Mouse (Mus musculus): ENCODE measurements around the gene Fgf6. TPM values are rescaled to one million over a fixed set of nuclear protein-coding genes. Genes with fewer than 3 reads are reported as not detected.
A peak's percentile ranks its signal among the peaks of the same experiment; 100 is the strongest.

The Fgf6 gene
- polyA plus RNA-seq (2012; ENCODE audit: insufficient read depth, insufficient read length, missing spikeins), result not detected in 2 replicates

- Histone ChIP-seq H3K27ac (ENCODE audit: insufficient read depth, low read depth, low read length) (no peak within 1 kb of the TSS), H3K4me1 (ENCODE audit: control insufficient read depth, insufficient read depth, low read length) (peaks cover 3% of the 10 kb centered on the region; the same call in 1 of the 2 replicates), H3K4me3 (ENCODE audit: insufficient read depth, low read length) (no peak within 1 kb of the TSS)
- TF ChIP-seq POLR2A (IDR thresholded peaks at IDR 0.05; ENCODE audit: borderline replicate concordance, low read depth, low read length) (no peak), CTCF (IDR thresholded peaks at IDR 0.05; ENCODE audit: low read depth, low read length) (no peak)
Observed at GRCm38 (mm10) chr6:127014906-127015770, at the start of gene Fgf6. TSS of gene Fgf6 (plus strand) at chr6:127015586.

GRCm38 (mm10) chr6:126966241-126967026 lies 49.0 kb upstream of the Fgf6 start:
- Histone ChIP-seq H3K4me3 (ENCODE audit: insufficient read depth, low read length) (no peak overlapping the region), H3K4me1 (ENCODE audit: control insufficient read depth, insufficient read depth, low read length) (peaks cover 50% of the 10 kb centered on the region), H3K27ac (ENCODE audit: insufficient read depth, low read depth, low read length) (peak overlapping the region; percentile 58)
- TF ChIP-seq POLR2A (IDR thresholded peaks at IDR 0.05; ENCODE audit: borderline replicate concordance, low read depth, low read length), result no peak
- TF ChIP-seq CTCF (IDR thresholded peaks at IDR 0.05; ENCODE audit: low read depth, low read length), result no peak

- Histone ChIP-seq H3K27ac (ENCODE audit: insufficient read depth, low read depth, low read length) (no peak overlapping the region), H3K4me3 (ENCODE audit: insufficient read depth, low read length) (no peak overlapping the region), H3K4me1 (ENCODE audit: control insufficient read depth, insufficient read depth, low read length) (peaks cover 16% of the 10 kb centered on the region)
- TF ChIP-seq POLR2A (IDR thresholded peaks at IDR 0.05; ENCODE audit: borderline replicate concordance, low read depth, low read length) (no peak), CTCF (IDR thresholded peaks at IDR 0.05; ENCODE audit: low read depth, low read length) (no peak)
Observed at GRCm38 (mm10) chr6:126981539-126982234, 33.7 kb upstream of the Fgf6 start.

- Histone ChIP-seq H3K4me3 (ENCODE audit: insufficient read depth, low read length) (no peak overlapping the region), H3K4me1 (ENCODE audit: control insufficient read depth, insufficient read depth, low read length) (peaks cover 10% of the 10 kb centered on the region), H3K27ac (ENCODE audit: insufficient read depth, low read depth, low read length) (no peak overlapping the region)
- TF ChIP-seq CTCF (IDR thresholded peaks at IDR 0.05; ENCODE audit: low read depth, low read length), result no peak
- TF ChIP-seq POLR2A (IDR thresholded peaks at IDR 0.05; ENCODE audit: borderline replicate concordance, low read depth, low read length), result no peak
Observed at GRCm38 (mm10) chr6:126993676-126994075, 21.7 kb upstream of the Fgf6 start.

GRCm38 (mm10) chr6:126995494-126995893 lies 19.9 kb upstream of the Fgf6 start:
- Histone ChIP-seq H3K4me3 (ENCODE audit: insufficient read depth, low read length) (no peak overlapping the region), H3K27ac (ENCODE audit: insufficient read depth, low read depth, low read length) (no peak overlapping the region), H3K4me1 (ENCODE audit: control insufficient read depth, insufficient read depth, low read length) (peaks cover 10% of the 10 kb centered on the region)
- no peak for TF ChIP-seq POLR2A (IDR thresholded peaks at IDR 0.05; ENCODE audit: borderline replicate concordance, low read depth, low read length)
- TF ChIP-seq CTCF (IDR thresholded peaks at IDR 0.05; ENCODE audit: low read depth, low read length), result no peak

- Histone ChIP-seq H3K27ac (ENCODE audit: insufficient read depth, low read depth, low read length) (peak overlapping the region; percentile 43), H3K4me1 (ENCODE audit: control insufficient read depth, insufficient read depth, low read length) (peaks cover 10% of the 10 kb centered on the region), H3K4me3 (ENCODE audit: insufficient read depth, low read length) (no peak overlapping the region)
- TF ChIP-seq POLR2A (IDR thresholded peaks at IDR 0.05; ENCODE audit: borderline replicate concordance, low read depth, low read length) (no peak), CTCF (IDR thresholded peaks at IDR 0.05; ENCODE audit: low read depth, low read length) (no peak)
Observed at GRCm38 (mm10) chr6:126996399-126996798, 19.0 kb upstream of the Fgf6 start.

GRCm38 (mm10) chr6:127005646-127006045 lies 9.7 kb upstream of the Fgf6 start:
- peaks cover 6% of the 10 kb centered on the region for H3K4me1 ChIP-seq (ENCODE audit: control insufficient read depth, insufficient read depth, low read length)

GRCm38 (mm10) chr6:127006551-127006950 lies 8.8 kb upstream of the Fgf6 start:
- no peak overlapping the region for H3K4me3 ChIP-seq (ENCODE audit: insufficient read depth, low read length)
- TF ChIP-seq CTCF (IDR thresholded peaks at IDR 0.05; ENCODE audit: low read depth, low read length) (no peak), POLR2A (IDR thresholded peaks at IDR 0.05; ENCODE audit: borderline replicate concordance, low read depth, low read length) (no peak)
- H3K27ac ChIP-seq (ENCODE audit: insufficient read depth, low read depth, low read length), result no peak overlapping the region
- peaks cover 6% of the 10 kb centered on the region for H3K4me1 ChIP-seq (ENCODE audit: control insufficient read depth, insufficient read depth, low read length)

More at GRCm38 (mm10) chr6:127005646-127006045, 9.7 kb upstream of the Fgf6 start:
- Histone ChIP-seq H3K27ac (ENCODE audit: insufficient read depth, low read depth, low read length) (no peak overlapping the region), H3K4me3 (ENCODE audit: insufficient read depth, low read length) (no peak overlapping the region)
- TF ChIP-seq CTCF (IDR thresholded peaks at IDR 0.05; ENCODE audit: low read depth, low read length) (no peak), POLR2A (IDR thresholded peaks at IDR 0.05; ENCODE audit: borderline replicate concordance, low read depth, low read length) (no peak)

- TF ChIP-seq POLR2A (IDR thresholded peaks at IDR 0.05; ENCODE audit: borderline replicate concordance, low read depth, low read length) (no peak), CTCF (IDR thresholded peaks at IDR 0.05; ENCODE audit: low read depth, low read length) (no peak)
- no peak overlapping the region for H3K4me3 ChIP-seq (ENCODE audit: insufficient read depth, low read length)
- H3K4me1 ChIP-seq (ENCODE audit: control insufficient read depth, insufficient read depth, low read length), result peaks cover 6% of the 10 kb centered on the region
- H3K27ac ChIP-seq (ENCODE audit: insufficient read depth, low read depth, low read length), result no peak overlapping the region
Observed at GRCm38 (mm10) chr6:127010021-127010420, 5.4 kb upstream of the Fgf6 start.
